Mouse (Mus musculus) mature B cell (primary cell): ENCODE measurements at regions not wholly inside any gene's neighbourhood (a gene's known extent, or its start where the extent isn't known, plus 50 kb on each side); places are given as distances from the start of the nearest gene placed in this dataset.
"Not testable (repeated sequence)": the region's sequence is repeated elsewhere in the genome, so short reads cannot be mapped to it uniquely, and the experiment has no call there.

Experiments used
- in situ Hi-C: fragments of 300-500 bp; cut with MboI; formaldehyde crosslinking; loops from 2 replicates; pipeline ENCODE4 v1.14.3; 2019

DNA sequence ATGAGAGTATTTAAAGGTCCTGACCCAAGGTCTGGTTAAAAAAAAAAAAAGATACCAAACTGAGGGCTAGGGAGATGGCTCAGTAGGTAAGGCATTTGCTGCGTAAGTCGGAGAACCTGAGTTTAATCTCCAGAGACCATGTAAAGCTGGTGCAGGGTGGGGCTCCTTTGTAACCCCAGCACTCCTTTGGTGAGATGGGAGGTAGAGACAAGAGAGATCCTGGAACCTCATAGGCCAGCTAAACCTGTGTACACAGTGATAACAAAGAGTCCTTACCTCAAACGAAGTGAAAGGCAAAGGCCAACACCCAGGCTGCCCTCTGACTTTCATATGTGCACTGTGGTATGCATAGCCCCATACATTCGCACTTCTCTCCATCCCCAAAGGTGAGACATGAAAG is 175.0 kb downstream of the Nucb2 start:
- in situ Hi-C loops, result no loop called here

DNA sequence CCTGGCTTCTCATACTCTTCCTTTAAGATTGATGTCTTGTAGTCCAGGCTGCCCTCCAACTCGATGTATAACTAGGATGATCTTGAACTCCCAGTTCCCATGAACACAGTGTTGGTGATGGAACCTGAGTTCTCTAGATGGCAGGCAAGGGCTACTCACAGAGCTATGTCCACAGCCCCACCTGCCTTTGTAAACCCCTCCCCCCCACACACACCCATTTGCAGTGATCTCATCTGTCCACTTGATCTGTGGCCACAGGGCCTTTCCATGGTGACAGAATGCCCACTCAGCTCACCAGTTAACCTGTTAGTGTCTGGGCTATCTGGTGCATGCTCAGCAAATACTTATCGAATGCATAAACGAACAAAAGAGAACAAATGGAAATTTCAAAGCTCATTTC is 176.4 kb downstream of the Nucb2 start:
- in situ Hi-C loops, result no loop called here

DNA sequence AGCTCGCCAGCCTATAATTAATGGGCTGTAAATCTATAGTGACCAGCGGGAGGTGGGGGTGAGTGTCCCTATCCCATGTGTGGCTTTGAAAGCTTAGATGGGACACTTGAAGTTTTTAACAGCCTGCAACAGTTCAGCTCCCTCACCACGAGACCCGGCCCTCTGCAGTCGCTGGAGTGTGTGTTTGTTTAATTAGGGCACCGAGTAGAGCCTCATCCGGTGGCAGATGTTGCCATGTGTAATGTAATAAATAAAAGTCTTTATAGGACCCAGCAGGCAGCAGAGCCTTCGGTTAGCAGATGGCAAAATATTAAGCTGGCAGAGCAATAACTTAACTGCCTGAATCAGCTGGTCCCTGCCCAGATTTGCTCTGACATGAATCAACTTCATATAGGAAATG is 177.1 kb downstream of the Nucb2 start:
- in situ Hi-C loops, result no loop called here

DNA sequence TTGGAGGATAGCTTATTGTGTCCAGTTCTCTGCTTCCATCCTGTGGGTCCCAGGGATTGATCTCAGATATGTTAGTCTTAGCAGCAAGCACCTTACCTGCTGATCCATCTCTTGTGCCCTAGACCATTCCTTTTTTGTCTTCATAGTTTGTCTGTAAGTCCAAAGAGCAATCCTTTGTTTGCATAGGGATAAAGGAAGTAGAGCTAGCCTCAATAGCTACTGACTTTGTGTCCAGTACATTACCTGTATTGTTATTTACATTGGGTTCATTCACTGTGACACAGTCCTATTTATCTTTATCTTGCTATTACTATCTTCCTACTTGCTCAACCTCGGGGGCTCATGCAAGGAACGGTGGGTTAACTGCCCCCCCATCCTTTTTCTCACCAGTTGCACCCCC is 196.2 kb downstream of the Nucb2 start:
- in situ Hi-C loops, result no loop called here

DNA sequence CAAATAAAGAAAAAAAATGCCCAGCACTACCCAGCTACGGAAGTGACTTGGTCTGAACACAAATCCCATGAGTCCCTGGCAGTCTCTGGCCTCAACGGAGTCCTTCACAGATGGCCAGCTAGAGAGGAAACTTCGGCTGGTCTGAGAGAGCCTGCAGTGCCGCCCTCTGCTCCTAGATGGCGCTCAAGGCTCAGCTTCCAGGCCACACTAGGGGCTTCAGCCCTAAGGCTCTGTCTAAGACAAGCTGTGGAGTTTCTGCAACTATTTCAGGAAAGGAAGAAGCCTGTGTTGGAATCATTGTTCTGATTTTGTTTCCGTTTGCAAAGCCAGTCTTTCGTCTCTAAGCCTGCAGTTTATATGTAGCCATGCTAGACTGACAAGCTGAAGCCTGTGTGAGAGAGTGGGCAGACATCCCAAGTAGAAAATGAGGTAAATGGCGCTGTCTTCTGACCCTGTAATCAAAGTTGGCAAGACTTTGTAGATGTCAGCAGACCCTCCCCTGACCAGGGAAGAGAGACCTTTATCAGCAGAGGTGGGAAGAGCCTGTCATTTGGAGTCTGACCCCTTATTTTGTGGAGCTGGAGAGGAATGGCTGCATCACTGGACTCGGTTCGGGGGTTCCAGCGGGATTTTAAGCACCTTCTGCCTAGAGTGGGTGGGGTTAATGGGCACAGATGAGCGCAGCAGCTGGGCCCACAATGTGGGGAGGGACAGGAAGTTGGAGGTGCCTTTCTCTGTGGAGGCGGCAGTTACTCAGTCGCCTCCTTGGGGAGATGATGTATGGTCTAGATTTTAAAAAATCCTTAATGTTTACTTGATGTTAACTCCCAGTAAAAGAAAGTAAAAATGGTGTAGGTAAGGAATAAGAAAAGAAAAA is 197.5 kb downstream of the Nucb2 start:
- in situ Hi-C loops, result no loop called here

DNA sequence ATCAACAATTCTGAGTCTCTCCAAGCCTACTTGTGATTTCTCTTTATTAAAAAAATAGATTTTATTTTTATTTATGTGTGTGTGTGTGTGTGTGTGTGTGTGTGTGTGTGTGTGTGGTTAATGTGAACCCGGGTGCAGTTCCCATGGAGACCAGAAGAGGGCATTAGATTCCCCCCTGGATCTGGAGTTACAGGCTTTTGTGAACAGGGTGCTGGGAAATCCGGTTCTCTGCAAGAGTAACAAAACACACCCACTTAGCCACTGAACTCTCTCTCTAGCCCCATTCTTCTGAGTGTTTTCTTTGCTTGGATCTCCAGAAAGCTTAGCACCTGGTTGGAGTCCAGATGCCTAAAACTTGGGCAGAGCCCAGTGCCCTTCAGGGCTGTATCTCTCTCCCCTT is 198.4 kb downstream of the Nucb2 start:
- in situ Hi-C loops, result no loop called here

DNA sequence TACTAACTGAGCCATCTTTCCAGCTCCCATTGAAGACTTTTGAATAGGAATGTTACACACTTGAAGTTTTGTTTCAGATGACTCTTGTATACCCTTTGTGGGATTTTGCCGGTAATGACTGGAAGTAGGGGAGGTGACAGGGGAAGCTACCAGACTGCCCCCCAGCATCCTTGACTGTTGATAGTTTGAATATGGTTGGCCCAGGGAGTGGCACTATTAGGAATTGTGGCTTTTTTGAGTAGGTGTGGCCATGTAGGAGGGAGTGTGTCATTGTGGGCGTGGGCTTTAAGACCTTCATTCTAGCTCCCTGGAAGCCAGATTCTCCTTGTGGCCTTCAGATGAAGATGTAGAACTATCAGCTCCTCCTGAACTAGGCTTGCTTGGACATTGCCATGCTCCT is 207.4 kb downstream of the Nucb2 start:
- in situ Hi-C loops, result no loop called here

DNA sequence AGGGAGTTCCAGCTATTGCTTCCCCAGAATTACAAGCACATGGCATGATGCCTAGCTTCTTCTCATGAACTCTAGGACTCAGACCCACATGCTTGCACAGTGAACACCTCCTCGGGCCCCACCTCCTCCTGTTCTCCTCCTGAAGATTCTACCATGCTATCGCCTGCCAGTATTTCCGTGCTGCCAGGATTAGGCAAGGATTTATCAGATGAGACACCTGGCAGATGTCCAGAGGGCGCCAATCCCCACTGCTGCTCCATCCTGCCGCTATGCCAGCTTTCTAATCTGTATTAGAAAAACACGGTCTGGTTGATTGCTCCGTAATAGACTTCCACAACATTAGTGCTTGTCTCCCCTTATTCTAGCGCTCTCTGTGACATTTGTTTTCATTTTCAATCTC is 209.0 kb downstream of the Nucb2 start:
- in situ Hi-C loops, result no loop called here

DNA sequence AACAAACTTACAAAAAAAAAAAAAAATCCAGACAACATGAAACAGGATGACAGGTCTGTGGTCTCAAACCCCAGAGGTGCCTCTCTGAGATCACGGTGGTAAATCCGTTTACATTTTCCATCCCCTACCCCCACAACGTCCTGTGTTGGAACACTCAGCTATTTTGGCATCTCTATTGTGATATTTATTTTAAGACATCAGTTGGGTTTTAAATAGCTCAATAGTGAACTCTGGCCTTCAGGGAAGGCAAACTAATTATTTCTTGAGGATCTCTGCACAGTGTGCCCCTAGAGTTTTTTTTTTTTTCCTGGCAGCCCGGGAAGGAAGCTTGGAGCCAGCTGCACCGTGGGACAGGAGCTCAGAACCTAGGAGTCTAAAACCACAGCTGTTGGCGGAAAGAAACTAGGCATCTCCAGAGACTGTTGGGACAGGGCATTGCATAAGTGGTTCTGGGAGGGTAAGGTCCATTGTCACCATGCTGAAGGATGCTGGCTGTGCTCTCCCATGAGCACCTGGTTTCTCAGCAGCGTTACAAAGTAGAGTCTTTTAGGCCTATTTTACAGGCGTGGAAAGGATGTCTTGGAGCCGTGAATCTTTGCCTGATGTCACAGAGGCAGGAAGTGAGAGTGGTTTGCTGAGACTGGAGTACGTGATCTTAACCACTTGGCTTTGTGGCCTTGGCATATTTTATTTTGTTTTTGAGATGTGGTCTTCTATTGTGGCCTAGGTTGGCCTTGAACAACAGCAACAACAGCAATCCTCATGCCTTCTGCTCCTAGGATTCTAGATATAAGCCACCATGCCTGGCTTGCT is 211.3 kb downstream of the Nucb2 start:
- in situ Hi-C loops, result no loop called here

DNA sequence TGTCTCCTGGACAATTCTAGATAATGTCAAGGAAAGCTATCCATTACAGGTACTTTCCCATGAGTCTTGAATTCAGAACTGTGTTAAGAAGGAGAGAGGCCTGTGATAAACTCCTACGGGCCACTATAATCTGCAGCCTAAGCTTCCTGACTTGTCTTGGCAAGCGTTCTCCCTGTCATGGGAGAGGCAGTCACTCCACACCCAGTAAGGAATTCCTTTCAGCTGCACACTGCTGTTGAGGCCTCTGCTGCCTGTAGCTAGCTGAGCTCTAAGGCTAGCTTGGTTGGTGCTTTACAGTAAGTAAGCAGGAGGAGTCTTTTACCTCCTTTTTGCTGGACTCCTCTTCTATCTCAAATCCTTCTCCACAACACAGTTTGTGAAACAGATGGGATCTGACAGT is 224.2 kb downstream of the Nucb2 start:
- in situ Hi-C loops, result no loop called here

DNA sequence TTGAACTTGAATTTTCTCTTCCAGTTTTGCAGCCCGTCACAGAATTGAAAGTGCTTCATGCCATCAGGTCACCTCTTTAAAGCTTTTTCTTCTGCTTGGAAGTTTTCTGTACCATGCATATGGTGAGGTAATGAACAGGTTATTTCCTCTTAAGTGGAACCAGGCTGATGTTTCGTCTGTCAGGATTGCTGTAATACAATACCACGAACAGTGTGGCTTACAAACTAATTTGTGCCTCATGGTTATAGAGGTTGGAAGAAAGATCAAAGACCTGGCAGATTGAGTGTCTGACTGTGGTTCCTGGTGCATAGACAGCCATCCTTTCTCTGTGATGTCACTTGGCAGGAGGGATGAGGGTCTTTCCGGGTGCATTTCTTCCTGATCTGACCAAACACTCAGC is 225.6 kb downstream of the Nucb2 start:
- in situ Hi-C loops, result no loop called here

DNA sequence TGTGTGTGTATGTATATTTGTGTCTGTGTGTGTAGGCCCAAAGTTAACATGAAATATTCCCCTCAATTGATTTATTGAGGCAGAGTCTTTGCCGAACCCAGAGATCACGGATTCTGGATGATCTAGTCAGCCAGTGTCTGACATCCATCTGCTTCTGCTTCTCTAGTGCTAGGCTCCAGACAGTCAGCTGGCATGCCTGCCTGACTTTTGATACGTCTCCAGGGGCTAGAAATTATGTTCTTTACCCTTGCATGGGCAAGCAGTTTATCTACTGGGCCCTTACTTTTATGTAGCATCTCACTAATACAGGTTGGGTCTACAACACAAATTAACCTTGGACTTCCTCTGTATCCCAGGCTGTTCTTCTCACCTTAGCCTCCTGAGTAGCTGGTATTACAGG is 231.5 kb downstream of the Nucb2 start:
- in situ Hi-C loops, result no loop called here

DNA sequence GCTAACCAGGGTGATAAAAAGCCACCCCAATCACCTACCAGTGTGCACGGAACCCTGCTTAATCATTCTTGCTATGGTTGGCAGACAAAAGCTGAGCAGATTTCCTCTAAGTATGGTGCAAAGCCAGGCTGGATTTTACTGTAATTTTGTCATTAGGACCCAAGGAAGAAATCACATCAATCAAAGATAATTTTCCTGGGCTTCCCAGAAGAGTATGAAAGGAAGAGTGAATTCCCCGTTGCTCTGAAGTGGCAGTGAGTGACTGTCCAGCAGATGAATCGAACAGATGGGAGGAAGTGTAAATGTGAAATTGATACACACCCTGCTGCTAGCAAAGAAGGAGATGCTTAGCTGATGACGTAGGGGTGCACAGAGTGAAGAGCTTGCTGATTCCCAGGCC is 232.2 kb downstream of the Nucb2 start:
- in situ Hi-C loops, result no loop called here

DNA sequence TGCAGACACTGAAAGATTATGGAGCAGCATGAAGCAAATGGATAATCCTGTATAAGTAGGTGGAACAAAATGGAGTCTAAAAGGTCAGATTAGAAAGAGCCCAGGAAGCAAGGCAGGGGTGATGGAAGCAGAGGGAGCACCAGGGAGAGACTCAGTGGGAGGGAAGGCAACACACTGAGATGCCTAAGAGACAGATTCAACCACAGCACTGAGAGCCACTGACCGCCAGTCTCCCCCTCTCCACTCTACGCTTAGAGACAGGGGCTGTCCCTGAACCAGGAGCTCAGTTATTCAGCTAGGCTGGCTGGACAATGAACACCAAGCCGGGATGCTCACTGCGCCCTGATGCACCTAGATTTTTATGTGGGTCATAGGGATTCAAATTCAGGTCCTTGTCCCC is 233.8 kb downstream of the Nucb2 start:
- in situ Hi-C loops, result no loop called here

DNA sequence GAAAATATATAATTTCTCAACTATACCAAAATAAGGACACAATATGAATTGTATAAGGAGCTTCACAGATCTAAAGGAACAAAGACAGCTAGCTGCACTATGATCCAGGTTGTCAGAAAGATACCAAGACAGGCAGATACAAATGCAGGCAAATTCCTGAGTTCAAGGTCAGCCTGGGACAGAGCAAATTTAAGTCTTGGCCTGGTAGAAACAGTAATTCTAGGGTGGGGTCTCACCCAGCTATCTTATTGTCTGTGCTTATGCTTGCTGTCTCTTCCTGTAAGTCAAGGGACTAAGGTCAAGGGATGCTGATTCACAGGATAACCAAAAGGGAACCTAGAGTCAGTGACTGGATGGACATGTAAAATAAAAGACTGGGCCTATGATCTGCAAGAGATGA is 250.4 kb downstream of the Nucb2 start:
- in situ Hi-C loops, result no loop called here

DNA sequence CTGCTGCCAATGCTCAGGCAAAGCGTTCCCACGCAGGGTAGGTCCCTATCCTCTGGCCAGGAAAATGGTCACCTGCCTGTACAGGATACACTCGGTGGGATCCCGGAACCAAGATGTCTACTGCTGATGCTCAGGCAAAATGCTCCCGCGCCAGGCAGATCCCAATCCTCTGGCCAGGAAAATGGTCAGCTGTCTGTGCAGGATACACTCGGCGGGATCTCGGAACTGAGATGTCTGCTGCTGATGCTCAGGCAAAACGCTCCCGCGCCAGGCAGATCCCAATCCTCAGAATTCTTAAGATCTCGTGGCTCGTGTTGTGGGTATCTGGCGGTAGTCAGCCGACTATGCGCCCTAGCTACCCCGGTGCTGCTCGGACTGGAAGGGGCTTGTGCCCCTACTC is 288.0 kb downstream of the Nucb2 start:
- in situ Hi-C loops, result not testable (repeated sequence)

DNA sequence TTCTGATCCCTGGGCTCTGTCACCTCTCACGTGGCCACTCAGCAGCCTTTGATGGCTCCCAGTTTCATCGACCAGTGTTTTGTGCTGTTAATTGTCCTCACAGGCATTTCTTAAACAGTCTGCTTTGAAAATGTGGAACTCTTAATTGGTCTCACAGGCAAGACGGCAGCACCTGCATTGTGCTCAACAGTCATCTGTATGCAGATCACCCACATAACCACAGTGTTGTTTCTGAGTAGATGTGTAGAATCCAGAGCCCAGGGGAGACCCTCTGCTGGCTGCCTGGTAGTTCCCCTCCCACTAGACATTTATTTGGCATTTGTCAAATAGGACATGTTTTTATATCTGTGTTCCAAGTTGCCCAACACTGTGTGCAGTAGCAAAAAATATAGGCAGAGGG is 304.3 kb downstream of the Nucb2 start:
- in situ Hi-C loops, result no loop called here

DNA sequence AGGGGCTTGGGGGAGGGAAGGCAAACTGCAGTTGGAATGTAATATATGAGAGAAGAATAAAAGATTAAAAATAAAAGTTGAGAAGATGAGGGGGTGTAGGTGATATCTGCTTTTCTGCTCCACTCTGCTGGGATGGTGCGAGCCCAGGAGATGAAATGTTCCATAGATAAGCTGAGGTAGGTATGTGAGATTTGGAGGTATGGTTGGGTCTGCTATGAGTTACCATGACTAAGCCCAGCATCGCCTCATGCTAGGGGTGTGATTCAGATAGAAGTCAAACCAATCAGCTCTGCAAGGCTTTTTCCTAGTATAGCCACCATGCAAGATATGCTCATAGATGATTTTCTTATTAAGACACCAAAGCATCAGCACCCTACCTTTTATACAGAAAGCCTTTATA is 312.3 kb downstream of the Nucb2 start:
- in situ Hi-C loops, result no loop called here

DNA sequence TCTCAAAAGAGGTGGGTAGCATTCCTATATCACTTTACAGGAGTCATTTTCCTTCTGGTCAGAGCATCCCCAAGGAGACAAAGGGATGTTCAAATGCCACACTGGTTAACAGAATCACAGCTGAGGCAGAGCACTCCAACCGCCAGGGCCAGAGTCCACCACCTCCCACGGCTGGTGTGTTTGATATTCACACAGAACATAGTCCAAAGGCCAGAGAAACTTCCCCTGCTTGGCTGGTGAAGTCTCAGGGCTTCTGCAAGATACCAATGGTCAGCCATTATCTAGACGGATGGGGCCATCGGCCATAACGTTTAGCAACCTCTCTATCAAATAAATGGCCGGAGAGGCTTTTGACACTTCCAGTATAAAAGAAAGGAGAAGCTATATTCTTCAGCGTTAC is 313.8 kb downstream of the Nucb2 start:
- in situ Hi-C loops, result no loop called here

DNA sequence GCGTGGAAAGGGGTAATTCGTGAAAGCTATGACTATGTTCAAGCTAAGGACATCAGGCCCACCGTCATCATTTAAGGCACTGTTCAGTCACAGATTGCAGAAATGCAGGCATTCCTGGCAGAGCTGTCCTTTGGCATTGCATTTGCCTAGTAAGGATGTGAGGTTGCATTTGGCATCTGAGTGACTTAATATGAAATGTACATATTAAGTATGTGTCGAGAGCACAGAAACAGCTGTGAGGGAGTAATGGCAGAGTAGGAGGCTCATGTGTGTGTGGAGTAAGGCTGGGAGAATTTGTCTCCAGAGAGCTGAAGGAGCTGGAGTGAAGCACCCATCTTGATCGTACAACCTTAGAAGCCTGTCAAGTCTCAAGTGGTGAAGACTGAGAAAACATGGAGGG is 316.4 kb downstream of the Nucb2 start:
- in situ Hi-C loops, result no loop called here

DNA sequence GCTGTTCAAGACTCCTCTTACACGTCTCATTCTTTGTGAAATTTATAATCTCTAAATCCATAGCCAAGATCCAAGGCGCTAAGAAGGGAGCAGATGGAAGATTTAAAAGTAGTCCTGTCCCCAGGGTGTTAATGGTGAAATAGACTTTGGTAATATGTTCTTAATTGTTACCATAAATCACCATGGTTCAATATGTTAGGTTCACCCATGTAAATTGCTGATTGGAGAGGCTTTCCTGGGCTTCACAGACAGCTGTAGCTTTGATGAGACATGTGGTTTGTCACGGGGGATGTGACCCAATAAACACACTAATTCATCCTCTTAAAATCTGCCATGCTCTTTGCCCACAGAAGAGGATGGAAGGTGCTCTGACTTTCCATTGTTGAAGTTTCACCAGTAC is 338.7 kb downstream of the Nucb2 start:
- in situ Hi-C loops, result no loop called here

DNA sequence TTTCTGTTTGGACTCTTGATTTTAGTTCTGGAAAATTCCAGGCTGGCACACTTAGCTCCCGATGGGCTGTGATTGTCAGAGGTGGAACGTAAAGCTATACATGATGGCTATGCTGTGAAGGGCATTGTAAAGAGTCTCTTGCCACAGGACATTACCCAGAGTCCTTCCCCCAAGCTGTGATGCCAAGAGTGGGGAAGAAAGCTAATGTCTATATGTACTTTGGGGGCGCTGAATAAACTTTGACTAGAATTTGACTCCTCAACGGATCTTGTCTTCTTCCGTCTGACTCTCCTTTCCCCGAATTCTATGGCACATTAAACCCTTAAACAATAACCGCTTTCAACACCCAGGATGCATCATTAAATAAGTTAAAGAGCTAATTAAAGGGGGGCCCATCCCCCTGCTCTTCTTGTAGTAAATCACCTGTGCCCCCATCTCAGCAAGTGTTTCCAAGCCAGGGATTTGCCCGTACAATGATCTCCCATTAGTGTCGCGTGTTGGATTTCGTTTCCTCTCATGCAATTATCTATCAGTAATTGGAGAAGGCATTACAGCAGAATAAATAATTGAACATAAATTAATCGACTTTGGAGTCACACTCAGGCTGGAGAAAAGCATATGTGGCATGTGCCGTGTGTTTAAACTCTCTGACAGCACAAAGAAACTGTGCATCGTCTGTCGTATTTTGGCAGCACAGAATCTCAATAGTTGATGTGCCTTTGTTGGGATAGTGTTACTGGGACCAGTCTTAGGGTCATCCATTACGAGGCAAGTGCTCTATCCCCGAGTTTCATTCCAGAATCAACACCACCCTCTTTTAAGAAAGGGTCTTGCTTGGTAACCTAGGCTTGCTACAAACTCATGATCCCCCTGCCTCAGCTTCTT is 343.9 kb downstream of the Nucb2 start:
- in situ Hi-C loops, result no loop called here
